Mouse (Mus musculus) limb, embryonic 15.5 days (tissue): ENCODE data around the gene Olfr266. TPM values are rescaled to one million over a fixed set of nuclear protein-coding genes. Genes with fewer than 3 reads are reported as not detected.

ENCODE experiments used
- polyA plus RNA-seq: library from polyadenylated mRNA; unstranded; fragments of >200 nt; fragmentation: Nextera tagmentation; extraction: Ambion mirVana; gene quantifications from 2 replicates; pipeline ENCODE4 v1.2.1, GENCODE M21; 2015

Olfr266 gene
- polyA plus RNA-seq, 1 experiment from 2014 or later: not detected

Other genes with a start within 250 kb of the Olfr266 start
- gene Lrif1, start 141.3 kb downstream of the Olfr266 start, polyA plus RNA-seq: 13.1 and 13.3 TPM in 2 replicates
- 14.7 and 15.9 TPM in 2 replicates for gene Cd53, start 36.1 kb downstream of the Olfr266 start, polyA plus RNA-seq
- 1.1 and 1.5 TPM in 2 replicates for gene Kcna3, start 209.9 kb upstream of the Olfr266 start, polyA plus RNA-seq